Mouse (Mus musculus): ENCODE measurements around the gene Lpcat3. TPM values are rescaled to one million over a fixed set of nuclear protein-coding genes. Genes with fewer than 3 reads are reported as not detected.

Lpcat3 gene
- polyA plus RNA-seq, 1 experiment from 2014 or later: 52.0 TPM

DNA sequence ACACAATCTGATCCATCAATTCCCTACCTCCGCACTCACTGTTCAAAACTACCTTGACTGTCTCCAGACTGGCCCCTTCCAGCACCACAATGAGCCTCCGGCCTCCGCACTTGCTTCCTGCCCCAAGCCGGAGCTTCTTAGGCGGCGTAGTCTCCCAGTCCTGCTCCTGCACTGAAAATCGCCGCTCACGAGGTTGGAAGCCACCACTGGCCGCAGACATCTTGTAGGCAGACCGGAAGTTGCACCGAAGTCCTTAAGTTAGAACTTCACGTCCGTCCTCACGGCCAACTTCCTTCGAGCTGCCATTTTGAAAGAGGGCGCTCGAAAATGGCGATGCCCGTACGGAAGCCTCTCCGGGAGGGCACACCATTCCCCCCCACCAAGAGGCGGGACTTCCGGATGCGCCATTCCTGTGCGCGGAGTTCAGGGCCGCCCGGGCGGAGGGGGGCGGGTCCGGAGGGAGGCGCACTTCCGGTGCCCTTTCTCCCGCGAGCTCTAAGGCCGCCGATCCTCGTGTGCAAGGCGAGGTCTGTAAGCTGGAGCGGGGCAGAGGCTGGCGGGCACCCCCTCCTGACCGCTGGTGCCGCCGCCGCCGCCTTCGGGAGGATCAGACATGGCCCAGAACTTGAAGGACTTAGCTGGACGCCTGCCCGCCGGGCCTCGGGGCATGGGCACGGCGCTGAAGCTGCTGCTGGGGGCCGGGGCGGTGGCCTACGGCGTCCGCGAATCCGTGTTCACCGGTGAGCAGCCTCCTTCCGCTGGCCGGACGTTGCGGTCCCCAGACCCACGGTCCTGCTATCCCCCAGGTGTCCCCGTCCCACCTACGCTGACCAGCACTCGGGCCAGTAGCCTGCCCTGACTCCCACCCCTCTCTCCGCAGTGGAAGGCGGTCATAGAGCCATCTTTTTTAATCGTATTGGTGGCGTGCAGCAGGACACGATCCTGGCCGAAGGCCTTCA is 49.3 kb downstream of the Lpcat3 start, which contains the start of the genes Emg1 and Phb2:
Gene Emg1, minus strand, starts transcription at position 355 of the 959 bp plus-strand sequence.
Gene Phb2, plus strand, starts transcription at position 513 of the 959 bp plus-strand sequence.
- Histone ChIP-seq H3K36me3 (peaks cover 54% of the 10 kb centered on the region), H3K4me1 (peaks cover 38% of the 10 kb centered on the region), H3K27ac (peak within 1 kb of the TSS; percentile 90), H3K9ac (peak within 1 kb of the TSS; percentile 98), H3K27me3 (no peaks in the 10 kb centered on the region), H3K4me2 (peak within 1 kb of the TSS; percentile 95), H3K4me3 (peak within 1 kb of the TSS; percentile 98), H3K9me3 (no peaks in the 10 kb centered on the region)
- ATAC-seq (ENCODE audit: insufficient number of reproducible peaks, insufficient read depth, low FRiP score, low TSS enrichment, low read depth): peak; percentile 93
- WGBS: under 1% methylated on average over 75 of the region's 76 CpGs

DNA sequence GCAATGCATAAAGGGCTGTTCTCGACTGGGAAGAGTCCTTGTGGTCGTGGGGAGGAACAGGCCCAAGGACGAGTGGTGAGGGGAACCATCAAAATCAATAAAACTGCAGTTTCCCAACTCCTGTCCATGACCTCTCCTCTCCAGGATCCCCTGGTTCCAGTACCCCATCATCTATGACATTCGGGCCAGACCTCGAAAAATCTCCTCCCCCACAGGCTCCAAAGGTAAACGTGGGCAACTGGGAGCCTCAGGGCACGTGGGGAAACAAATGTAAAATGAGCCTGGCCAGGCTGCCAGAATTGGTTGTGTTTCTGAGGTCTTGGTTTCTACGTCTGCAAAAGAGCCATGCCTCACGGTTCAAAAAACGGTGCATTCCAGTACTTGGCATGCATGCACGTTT is 50.1 kb downstream of the Lpcat3 start:
- peak overlapping the region; percentile 98 for H3K9ac ChIP-seq
- no peaks in the 10 kb centered on the region for H3K27me3 ChIP-seq
- 11% methylated on average over 11 of the region's 11 CpGs for WGBS
- H3K4me1 ChIP-seq: peaks cover 38% of the 10 kb centered on the region
- H3K27ac ChIP-seq: peak overlapping the region; percentile 90
- H3K4me3 ChIP-seq: peak overlapping the region; percentile 98
- peak overlapping the region; percentile 95 for H3K4me2 ChIP-seq
- ATAC-seq (ENCODE audit: insufficient number of reproducible peaks, insufficient read depth, low FRiP score, low TSS enrichment, low read depth): no peak
- no peaks in the 10 kb centered on the region for H3K9me3 ChIP-seq
- peaks cover 51% of the 10 kb centered on the region for H3K36me3 ChIP-seq

DNA sequence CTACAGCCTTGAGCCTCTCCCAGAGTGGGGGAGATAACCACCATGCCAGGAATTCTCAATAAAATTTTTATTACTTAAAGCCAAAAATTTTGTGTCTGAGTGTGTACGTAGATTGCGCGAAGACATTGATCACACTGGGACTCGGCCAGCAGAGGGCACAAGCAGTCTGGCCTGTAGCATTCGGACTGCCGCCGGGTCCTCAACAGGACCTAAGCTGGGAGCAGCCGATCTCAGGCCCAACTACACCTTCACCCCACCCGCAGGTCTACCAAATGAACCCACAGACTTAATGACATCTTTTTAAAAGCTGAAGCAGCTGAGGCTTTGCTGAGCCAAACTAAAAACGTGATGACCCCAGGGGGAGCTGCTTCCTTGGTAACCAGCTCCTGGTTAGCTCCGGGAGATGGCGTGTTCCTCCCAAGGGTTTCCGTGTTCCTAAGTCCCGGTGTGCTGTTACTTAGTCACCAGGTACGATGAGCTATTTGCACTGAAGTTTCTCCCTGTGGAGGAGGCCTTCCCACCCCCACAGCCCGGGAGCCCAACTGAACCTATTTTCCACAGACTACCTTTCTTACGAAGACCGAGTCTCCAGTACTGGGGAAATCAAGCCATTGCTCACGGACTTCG is 54.1 kb downstream of the Lpcat3 start:
- no peak for ATAC-seq (ENCODE audit: insufficient number of reproducible peaks, insufficient read depth, low FRiP score, low TSS enrichment, low read depth)
- H3K4me1 ChIP-seq: peaks cover 25% of the 10 kb centered on the region
- no peak overlapping the region for H3K9ac ChIP-seq
- H3K27ac ChIP-seq: peak overlapping the region; percentile 65; the same call in 1 of the 2 replicates
- peaks cover 38% of the 10 kb centered on the region for H3K36me3 ChIP-seq
- 63% methylated on average over 20 of the region's 20 CpGs for WGBS
- H3K27me3 ChIP-seq: no peaks in the 10 kb centered on the region
- peak overlapping the region; percentile 47 for H3K4me2 ChIP-seq
- H3K9me3 ChIP-seq: no peaks in the 10 kb centered on the region
- H3K4me3 ChIP-seq: peak overlapping the region; percentile 39

DNA sequence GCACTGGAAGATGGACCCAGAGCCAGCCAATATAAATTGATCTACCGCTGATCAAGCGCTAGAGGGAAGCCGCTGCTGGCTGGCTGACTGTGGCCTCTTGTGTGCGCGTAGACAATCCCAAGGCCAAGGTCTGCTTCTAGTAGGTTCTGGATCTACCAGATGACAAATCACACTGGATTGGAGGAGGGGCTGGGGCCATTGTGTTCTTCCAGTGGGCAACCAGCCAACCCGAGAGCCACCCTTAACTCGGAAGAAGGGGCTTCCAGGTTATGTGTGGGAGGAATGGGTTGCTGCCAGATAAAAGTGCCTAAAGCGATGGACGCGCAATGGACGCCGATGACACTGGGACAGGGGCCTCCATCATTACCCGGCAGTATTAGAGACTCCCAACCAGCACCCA is 55.1 kb downstream of the Lpcat3 start:
- peak overlapping the region; percentile 47 for H3K4me2 ChIP-seq
- H3K9ac ChIP-seq: peak overlapping the region; percentile 65
- no peaks in the 10 kb centered on the region for H3K27me3 ChIP-seq
- peak overlapping the region; percentile 65 for H3K27ac ChIP-seq
- peaks cover 21% of the 10 kb centered on the region for H3K4me1 ChIP-seq
- H3K9me3 ChIP-seq: no peaks in the 10 kb centered on the region
- H3K36me3 ChIP-seq: peaks cover 38% of the 10 kb centered on the region
- H3K4me3 ChIP-seq: peak overlapping the region; percentile 39
- no peak for ATAC-seq (ENCODE audit: insufficient number of reproducible peaks, insufficient read depth, low FRiP score, low TSS enrichment, low read depth)
- 66% methylated on average over 13 of the region's 13 CpGs for WGBS

DNA sequence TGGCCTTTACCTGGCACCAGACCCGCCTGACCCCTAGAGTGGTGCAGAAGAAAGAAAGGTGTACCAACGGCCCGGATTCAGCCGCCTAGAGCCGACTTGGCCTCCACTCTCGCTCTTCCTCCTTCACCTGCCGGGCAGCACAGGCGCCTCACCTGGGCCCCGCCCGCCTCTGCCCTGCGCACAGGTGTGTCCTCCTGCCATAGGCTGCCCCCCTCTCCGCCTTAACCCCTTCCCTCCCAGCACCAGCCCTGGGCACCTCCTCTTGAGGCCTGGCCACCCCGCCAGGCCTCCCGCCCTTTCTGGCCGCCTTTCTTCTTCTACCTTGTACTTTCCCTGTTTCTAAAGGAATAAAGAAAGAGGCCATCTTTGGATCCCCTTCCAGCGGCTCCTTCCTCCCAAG is 55.9 kb downstream of the Lpcat3 start:
- peaks cover 14% of the 10 kb centered on the region for H3K4me1 ChIP-seq
- H3K4me2 ChIP-seq: peak overlapping the region; percentile 49
- no peaks in the 10 kb centered on the region for H3K27me3 ChIP-seq
- peak overlapping the region; percentile 65 for H3K9ac ChIP-seq
- no peaks in the 10 kb centered on the region for H3K9me3 ChIP-seq
- peak; percentile 48; the same call in 1 of the 2 replicates for ATAC-seq (ENCODE audit: insufficient number of reproducible peaks, insufficient read depth, low FRiP score, low TSS enrichment, low read depth)
- WGBS: 46% methylated on average over 16 of the region's 16 CpGs
- H3K27ac ChIP-seq: peak overlapping the region; percentile 73
- H3K36me3 ChIP-seq: peaks cover 38% of the 10 kb centered on the region
- peak overlapping the region; percentile 39 for H3K4me3 ChIP-seq

DNA sequence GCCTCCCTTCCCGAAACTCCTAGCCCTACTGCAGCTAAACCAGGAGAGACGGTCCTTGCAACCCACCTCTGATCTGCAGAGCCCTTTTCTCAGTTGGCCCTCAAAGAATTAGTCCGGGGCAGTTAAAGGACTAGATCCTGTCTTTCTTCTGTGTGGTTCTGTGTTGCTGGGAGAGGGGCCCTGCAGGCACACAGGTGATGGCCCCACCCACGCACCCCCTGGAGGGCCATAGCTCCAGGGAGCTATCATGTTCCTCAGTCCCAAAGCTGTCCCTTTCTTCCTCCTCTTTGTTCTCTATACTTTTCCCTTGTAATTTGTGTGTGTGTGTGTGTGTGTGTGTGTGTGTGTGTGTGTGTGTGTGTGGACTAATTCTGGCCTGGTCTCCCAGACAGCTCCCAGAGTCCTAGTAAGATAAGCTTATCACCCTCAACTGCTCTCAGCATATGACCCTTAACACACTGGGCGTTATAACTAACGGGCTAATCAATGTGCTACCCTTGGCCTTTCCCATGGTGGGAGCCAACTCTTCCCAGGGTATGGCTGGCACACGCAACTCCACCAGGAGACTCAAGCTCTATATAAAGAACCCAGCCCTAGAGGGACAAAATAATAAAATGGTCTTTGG is 56.6 kb downstream of the Lpcat3 start:
- ATAC-seq (ENCODE audit: insufficient number of reproducible peaks, insufficient read depth, low FRiP score, low TSS enrichment, low read depth): no peak
- Histone ChIP-seq H3K9ac (peak overlapping the region; percentile 65), H3K27ac (peak overlapping the region; percentile 73), H3K27me3 (no peaks in the 10 kb centered on the region), H3K36me3 (peaks cover 31% of the 10 kb centered on the region), H3K4me2 (peak overlapping the region; percentile 49), H3K4me3 (peak overlapping the region; percentile 39), H3K9me3 (no peaks in the 10 kb centered on the region), H3K4me1 (0 out of 2 replicates have a peak, but pooled peaks cover 7% of the 10 kb centered on the region)
- 58% methylated on average over 7 of the region's 7 CpGs for WGBS

DNA sequence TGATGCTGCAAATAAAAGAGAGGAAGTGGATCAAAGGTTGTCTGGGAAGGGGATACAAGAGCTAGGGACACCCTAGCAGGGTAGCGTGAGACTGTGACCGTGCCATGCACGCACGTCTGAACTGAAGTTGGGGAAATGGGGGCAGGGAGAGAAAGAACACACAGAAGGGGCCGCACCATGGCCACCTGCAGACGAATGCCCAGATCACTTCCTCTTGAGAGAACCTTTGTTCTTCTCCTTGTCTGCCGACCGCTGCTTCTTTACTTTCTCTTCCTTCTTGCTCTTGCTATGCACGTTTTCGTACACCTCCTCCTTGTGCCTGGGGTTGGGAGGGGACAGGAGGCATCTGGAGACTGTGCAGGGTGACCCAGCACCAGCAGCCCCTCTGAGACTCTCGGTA is 58.1 kb downstream of the Lpcat3 start:
- H3K9me3 ChIP-seq: no peaks in the 10 kb centered on the region
- no peak for ATAC-seq (ENCODE audit: insufficient number of reproducible peaks, insufficient read depth, low FRiP score, low TSS enrichment, low read depth)
- 72% methylated on average over 11 of the region's 11 CpGs for WGBS
- H3K9ac ChIP-seq: peak overlapping the region; percentile 44; the same call in 1 of the 2 replicates
- no peak overlapping the region for H3K27ac ChIP-seq
- H3K4me2 ChIP-seq: no peak overlapping the region
- H3K36me3 ChIP-seq: peaks cover 16% of the 10 kb centered on the region
- no peaks in the 10 kb centered on the region for H3K27me3 ChIP-seq
- H3K4me1 ChIP-seq: 0 out of 2 replicates have a peak, but pooled peaks cover 7% of the 10 kb centered on the region
- no peak overlapping the region for H3K4me3 ChIP-seq

DNA sequence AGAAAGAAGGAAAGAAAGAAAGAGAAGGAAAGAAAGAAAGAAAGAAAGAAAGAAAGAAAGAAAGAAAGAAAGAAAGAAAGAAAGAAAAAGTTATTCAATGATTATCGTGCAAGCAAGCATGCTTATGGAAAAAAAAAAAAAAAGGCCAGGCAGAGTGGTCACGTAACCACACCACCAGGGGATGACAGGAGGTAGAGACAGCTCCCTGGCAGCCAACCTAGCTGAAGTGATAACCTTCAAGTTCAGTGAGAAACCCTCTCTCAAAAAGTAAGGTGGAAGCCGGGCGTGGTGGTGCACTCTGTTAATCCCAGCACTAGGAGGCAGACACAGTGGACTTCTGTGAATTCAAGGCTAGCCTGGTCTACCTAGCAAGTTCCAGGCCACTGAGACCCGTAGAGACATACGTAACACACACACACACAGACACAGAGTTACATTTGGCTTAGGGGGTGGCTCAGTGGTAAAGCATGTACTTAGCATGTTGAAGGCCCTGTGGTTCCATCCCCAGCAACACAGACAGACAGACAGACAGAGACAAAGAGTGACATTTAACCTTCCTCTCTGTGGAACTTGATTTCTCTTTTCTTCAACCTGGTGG is 60.1 kb downstream of the Lpcat3 start:
- no peaks in the 10 kb centered on the region for H3K9me3 ChIP-seq
- H3K27me3 ChIP-seq: no peaks in the 10 kb centered on the region
- no peak overlapping the region for H3K27ac ChIP-seq
- H3K4me3 ChIP-seq: no peak overlapping the region
- no peaks in the 10 kb centered on the region for H3K36me3 ChIP-seq
- WGBS: 86% methylated on average over 6 of the region's 6 CpGs
- ATAC-seq (ENCODE audit: insufficient number of reproducible peaks, insufficient read depth, low FRiP score, low TSS enrichment, low read depth): no peak
- no peak overlapping the region for H3K9ac ChIP-seq
- H3K4me2 ChIP-seq: no peak overlapping the region
- H3K4me1 ChIP-seq: 0 out of 2 replicates have a peak, but pooled peaks cover 7% of the 10 kb centered on the region

DNA sequence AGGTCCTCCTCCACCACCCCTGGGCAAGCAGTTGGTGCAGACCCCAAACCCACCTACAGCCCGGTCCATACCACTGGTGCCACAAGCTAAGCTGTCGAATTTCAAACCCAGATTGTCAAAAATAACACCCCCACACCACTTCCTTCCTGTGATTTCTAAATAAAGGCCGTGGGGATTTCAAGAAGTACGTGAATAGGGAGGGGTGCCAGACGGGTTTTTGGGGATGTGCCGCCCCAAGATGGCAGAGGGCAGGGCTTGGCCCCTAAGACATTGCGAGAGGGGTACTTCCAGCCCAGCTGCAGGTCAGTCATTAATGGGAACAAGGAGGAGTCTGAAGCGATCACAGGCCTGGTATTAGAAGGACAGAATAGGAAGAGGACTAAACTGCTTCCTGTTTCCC is 60.7 kb downstream of the Lpcat3 start:
- no peaks in the 10 kb centered on the region for H3K9me3 ChIP-seq
- H3K36me3 ChIP-seq: no peaks in the 10 kb centered on the region
- 76% methylated on average over 8 of the region's 8 CpGs for WGBS
- H3K9ac ChIP-seq: no peak overlapping the region
- 0 out of 2 replicates have a peak, but pooled peaks cover 7% of the 10 kb centered on the region for H3K4me1 ChIP-seq
- ATAC-seq (ENCODE audit: insufficient number of reproducible peaks, insufficient read depth, low FRiP score, low TSS enrichment, low read depth): no peak
- H3K4me2 ChIP-seq: no peak overlapping the region
- no peaks in the 10 kb centered on the region for H3K27me3 ChIP-seq
- H3K4me3 ChIP-seq: no peak overlapping the region
- H3K27ac ChIP-seq: no peak overlapping the region

DNA sequence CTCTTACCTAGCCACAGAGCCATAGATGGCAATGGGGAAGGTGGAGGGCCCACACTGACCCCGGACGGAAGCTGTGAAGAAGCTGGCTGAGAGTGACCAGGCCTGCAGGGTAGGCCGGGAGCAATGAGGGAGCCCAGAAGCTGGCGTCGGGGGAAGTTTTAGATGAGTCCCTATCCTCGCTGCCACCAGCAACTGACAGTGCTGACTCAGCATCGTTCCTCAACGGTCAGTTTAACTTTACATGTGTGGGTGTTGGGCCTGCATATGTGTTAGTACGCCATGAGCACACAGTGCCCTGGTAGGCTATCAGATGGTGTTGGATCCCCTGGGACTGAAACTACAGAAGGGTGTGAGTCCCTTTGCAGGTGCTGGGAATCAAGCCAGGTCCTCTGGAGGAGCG is 61.6 kb downstream of the Lpcat3 start:
- Histone ChIP-seq H3K4me3 (no peak overlapping the region), H3K4me1 (0 out of 2 replicates have a peak, but pooled peaks cover 7% of the 10 kb centered on the region), H3K9ac (no peak overlapping the region), H3K36me3 (no peaks in the 10 kb centered on the region), H3K4me2 (no peak overlapping the region), H3K27me3 (no peaks in the 10 kb centered on the region), H3K9me3 (no peaks in the 10 kb centered on the region), H3K27ac (no peak overlapping the region)
- WGBS: 82% methylated on average over 10 of the region's 10 CpGs
- ATAC-seq (ENCODE audit: insufficient number of reproducible peaks, insufficient read depth, low FRiP score, low TSS enrichment, low read depth): no peak

DNA sequence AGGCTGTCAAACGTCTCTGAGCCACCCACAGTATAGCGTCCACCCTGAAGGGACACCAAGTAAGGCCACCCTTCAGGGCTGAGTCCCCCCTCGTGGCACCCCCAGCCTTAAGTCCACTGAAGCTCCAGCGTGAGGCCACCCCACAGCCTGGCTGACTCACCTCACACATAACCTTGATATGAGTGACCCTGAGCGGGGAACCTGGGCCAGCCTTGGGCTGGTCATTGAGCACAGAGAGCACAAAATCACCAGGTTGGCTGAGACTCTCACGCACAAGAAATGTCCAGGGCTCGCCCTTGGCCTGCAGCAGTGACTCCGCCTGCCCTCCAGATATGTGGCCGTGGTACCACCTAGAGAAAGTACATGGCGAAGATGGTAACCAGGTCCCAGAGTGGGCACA is 65.8 kb downstream of the Lpcat3 start:
- H3K36me3 ChIP-seq: no peaks in the 10 kb centered on the region
- H3K4me2 ChIP-seq: no peak overlapping the region
- no peak for ATAC-seq (ENCODE audit: insufficient number of reproducible peaks, insufficient read depth, low FRiP score, low TSS enrichment, low read depth)
- H3K9ac ChIP-seq: no peak overlapping the region
- H3K4me1 ChIP-seq: peaks cover 9% of the 10 kb centered on the region
- no peak overlapping the region for H3K4me3 ChIP-seq
- H3K9me3 ChIP-seq: no peaks in the 10 kb centered on the region
- no peaks in the 10 kb centered on the region for H3K27me3 ChIP-seq
- no peak overlapping the region for H3K27ac ChIP-seq
- 92% methylated on average over 10 of the region's 10 CpGs for WGBS
